Mouse (Mus musculus) frontal cortex, adult 2 months (tissue): Measurements from ENCODE around the gene Usp2. TPM values are rescaled to one million over a fixed set of nuclear protein-coding genes. Genes with fewer than 3 reads are reported as not detected.
A peak's percentile ranks its signal among the peaks of the same experiment; 100 is the strongest.

ENCODE experiments used
- DNase-seq, 2 experiments: peaks; one replicate each; pipeline ENCODE4 v3.0.0; 2022; ENCODE audit warnings: low spot score in 1 of 2; ENCODE audit errors: extremely low spot score in 1 of 2
- polyA plus RNA-seq: library from polyadenylated mRNA; depleted of rRNA; stranded (reverse); fragments of >200 nt; gene quantifications from 2 replicates; pipeline ENCODE4 v1.2.3, GENCODE M21; 2012

The Usp2 gene
- polyA plus RNA-seq, 1 experiment = 44.9 TPM

DNA sequence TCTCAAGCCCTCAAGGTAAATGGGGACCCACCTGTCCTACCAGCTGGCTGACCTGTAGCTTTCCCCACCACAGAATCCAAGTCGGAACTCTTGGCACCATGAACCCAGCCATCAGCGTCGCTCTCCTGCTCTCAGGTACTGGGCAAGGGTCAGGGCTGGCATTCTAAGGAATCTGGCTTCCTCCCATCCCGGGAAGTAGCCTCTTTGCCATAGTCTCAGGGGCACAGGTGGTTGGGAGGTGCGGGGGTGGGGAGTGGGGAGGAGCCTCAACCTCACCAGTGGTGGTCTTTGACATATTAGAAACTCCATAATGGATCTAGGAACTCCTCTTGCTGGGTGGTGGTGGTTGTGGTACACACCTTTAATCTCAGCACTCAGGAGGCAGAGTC lies 20.9 kb upstream of the Usp2 start:
- DNase-seq = no peak

DNA sequence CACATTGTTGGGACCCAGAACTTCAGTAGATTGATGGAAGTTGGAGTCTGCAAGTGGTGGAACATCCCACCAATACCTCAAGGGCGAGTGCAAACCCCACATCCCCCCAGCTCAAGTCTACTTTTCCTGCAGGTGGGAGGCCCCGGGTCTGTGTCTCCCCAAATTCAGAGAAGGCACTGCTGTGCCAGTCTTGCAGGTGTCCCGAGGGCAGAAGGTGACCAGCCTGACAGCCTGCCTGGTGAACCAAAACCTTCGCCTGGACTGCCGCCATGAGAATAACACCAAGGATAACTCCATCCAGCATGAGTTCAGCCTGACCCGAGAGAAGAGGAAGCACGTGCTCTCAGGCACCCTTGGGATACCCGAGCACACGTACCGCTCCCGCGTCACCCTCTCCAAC lies 20.4 kb upstream of the Usp2 start:
- DNase-seq = no peak

DNA sequence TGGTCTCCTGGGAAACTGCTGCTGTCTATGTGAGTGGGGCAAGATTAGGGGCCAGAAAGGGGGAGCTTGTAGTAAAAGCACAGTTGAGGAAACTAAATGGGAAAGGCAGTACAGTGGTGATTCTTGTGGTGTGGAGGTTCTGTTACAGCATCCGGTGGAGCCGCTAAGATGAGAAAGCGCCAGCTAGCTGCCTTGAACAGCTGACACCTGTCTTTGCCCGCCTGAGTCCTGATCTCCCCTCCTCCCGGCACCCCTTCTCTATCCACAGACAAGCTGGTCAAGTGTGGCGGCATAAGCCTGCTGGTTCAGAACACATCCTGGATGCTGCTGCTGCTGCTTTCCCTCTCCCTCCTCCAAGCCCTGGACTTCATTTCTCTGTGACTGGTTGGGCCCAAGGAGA lies 19.8 kb upstream of the Usp2 start:
- no peak for DNase-seq

DNA sequence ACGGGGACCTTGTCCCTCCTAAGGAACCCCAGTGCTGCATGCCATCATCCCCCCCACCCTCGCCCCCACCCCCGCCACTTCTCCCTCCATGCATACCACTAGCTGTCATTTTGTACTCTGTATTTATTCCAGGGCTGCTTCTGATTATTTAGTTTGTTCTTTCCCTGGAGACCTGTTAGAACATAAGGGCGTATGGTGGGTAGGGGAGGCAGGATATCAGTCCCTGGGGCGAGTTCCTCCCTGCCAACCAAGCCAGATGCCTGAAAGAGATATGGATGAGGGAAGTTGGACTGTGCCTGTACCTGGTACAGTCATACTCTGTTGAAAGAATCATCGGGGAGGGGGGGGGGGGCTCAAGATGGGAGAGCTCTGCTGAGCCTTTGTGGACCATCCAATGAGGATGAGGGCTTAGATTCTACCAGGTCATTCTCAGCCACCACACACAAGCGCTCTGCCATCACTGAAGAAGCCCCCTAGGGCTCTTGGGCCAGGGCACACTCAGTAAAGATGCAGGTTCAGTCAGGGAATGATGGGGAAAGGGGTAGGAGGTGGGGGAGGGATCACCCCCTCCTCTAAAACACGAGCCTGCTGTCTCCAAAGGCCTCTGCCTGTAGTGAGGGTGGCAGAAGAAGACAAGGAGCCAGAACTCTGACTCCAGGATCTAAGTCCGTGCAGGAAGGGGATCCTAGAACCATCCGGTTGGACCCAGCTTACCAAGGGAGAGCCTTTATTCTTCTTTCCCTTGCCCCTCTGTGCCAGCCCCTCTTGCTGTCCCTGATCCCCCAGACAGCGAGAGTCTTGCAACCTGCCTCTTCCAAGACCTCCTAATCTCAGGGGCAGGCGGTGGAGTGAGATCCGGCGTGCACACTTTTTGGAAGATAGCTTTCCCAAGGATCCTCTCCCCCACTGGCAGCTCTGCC lies 19.0 kb upstream of the Usp2 start:
- DNase-seq = no peak

DNA sequence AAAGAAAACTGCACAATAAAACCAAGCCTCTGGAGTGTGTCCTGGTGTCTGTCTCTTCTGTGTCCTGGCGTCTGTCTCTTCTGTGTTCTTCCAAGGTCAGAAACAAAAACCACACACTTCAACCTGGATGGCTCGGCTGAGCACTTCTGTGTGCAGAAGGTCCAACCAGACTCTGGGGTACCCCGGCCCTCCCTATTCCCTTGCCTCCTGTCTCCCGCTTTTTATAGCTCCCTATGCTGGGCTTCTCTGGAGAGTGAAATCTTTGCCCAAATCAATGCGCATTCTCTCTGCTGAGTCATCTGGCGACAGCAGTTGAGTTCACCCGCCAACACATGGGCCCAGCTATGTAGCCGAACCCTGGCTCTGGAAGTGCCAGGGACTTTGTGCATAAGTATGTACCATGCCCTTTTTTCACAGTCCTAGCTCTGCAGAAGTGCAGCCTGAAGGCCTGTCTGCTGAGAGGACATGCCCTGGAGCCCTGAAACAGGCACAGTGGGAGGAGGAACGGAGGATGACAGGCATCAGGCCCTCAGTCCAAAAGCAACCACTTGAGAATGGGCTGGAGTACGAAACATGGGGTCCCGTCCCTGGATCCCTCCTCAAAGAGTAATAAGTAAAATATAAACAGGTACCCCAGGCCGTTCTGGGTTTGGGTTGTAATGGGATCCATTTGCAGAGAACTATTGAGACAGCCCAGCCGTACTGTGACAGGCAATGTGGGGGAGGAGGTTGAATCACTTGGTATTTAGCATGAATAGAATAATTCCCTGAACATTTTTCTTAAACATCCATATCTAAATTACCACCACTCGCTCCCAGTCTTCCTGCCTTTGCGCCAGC lies 18.1 kb upstream of the Usp2 start:
- peak in 1 of 2 experiments; percentile 81 for DNase-seq

DNA sequence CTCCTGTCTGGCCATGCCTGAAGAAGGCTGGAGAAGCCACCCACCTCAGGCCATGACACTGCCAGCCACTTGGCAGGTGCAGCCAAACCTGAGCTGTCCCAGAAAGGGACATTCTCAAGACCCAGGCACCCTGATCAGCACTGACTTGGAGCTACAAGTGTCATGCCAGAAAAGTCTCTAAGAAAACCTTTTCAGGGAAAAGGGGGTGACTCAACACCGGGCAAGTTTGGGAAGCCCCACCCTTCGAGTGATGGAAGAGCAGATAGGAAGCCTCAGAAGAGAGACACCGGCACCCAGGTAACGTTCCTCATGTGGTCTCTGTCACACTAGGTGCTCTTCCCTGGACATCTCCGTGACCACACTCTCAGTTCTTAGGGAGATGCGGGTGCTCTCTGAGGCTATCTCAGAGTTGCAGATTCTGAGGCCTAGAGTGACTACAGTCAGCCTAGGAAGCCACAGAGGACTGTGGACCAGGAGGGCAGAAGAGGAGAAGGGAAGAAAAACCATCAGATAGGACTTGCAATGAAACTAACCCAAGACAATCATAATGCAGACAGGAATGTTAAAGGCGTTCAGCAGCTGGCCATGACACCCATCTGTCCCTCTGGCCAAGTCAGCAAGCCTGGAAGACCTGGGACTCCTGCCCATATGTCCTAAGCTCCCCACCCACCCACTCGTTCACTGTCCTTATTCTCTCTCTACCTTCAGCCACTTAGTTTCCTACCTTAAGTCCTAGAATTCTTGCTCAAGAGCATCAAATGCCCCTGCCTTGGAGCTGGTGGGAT lies 17.2 kb upstream of the Usp2 start:
- DNase-seq = no peak

DNA sequence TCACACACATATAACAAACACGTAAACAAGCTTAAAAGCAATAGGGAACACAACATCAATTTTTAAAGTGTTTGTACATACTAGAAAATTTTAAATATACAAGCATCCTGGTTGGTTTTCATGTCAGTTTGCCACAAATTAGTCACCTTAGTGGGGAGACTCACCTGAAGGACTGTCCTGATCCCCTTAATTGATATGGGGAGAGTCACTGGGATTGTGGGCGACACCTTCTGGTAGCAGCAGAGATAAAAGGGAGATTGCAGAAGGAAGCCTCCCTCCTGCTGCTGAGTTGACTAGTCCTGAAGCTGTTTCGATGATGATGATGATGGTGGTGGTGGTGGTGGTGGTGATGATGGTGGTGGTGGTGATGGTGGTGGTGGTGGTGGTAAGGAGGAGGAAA lies 14.0 kb upstream of the Usp2 start:
- no peak for DNase-seq

DNA sequence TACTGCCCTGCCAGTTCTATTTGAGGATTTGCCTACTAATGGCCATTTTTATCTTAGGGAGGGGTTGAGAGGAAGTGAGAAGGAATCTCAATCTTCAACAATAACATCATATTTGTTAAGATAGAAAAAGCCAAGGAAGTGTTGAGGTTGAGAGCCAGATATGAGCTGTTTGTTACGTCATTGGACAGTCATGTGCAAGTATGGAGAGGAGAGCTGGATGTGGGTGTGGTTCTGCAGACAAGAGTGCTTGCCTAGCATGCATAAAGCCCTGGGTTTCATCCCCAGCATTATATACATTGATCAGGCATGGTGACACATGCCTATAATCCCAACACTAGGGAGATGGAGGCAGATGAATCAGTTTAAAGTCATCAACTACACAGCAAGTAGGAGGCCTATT lies 12.9 kb upstream of the Usp2 start:
- DNase-seq = no peak

DNA sequence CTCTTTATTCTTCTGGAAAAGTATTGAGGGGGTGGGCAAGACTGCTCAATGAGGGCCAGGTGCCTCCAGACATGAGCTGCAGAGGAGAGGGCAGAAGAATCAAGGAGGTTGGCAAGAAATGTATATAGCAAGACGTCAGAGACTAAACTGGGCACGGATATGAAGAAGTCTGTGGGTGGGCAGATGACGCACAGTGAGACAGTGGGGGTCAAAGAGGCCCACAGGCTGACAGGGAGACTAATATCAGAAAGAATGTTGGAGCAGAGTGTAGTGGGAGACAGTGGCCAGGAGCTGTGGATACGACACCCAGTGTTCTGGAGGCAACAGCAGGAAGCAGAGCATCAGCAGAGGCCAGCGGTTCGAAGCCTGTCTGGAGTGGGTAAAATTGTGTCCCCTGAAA lies 8.2 kb upstream of the Usp2 start:
- DNase-seq = no peak

DNA sequence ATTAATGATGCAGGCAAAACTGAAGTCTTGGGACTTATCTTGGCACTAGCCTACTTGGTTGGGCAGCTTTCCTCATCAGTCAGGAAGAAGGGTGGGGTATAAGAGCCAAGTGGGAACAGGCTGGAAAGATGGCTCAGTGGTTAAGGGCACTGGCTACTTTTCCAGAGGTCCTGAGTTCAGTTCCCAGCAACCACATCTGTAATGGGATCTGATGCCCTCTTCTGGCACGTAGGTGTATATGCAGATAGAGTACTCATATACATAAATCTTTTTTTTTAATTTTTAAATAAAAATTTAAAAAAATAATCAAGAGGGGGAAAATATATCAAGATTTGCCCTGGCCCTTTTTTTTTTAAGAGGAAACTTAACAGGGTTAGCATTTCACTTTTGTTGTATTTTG lies 1.6 kb upstream of the Usp2 start:
- no peak for DNase-seq

DNA sequence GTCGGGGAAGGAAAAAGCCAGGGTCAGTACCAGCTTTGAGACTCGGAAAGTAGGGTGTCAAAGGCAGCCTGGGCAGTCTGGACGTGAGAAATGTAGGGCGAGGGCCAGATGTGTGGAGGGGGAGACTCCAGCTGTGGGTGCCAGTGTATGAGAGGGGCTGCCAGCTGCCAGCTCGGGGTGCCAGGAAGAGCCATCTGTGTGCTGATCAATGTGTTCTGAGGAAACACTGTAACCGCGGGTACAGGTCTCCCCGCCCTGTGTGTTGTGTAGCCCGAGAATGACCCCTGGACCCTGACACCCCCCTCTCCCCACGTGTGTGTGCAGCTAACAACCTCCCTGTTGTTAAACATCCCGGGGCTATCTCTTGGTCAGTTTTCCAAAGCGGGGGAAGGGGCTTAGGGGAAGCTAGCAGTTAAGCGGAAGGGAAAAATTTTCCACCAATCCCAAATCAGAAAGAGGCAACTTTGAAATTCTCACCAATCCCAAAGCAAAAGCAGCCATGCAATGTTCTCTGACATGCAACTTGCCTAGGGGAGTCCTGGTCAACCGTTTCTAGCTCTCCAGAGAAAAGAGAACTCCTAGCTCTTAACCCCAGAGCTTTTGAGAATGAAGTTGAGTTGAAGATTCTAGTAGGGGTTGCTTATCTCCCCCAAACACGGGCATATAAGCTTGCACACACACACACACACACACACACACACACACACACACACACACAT lies 579 bp downstream of the Usp2 start:
- DNase-seq = no peak

DNA sequence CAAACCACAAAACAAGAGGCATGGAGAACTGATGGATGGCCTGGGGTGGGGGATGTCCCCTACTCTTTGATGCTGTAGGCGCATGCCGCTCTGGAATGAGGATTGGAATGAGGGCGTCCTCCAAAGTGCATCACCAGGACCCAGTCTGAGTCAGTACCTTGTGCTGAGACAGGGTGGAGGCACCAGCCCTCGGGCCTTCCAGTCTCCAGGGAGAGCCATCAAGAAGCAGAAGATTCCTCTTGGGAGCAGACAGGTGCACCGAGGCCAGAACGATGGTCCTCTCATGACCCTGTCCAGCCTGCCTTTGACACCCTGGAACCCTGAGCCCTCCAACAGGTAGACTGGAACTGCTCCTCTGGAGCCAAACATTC lies 1.1 kb downstream of the Usp2 start:
- DNase-seq = peak in 1 of 2 experiments; percentile 7

DNA sequence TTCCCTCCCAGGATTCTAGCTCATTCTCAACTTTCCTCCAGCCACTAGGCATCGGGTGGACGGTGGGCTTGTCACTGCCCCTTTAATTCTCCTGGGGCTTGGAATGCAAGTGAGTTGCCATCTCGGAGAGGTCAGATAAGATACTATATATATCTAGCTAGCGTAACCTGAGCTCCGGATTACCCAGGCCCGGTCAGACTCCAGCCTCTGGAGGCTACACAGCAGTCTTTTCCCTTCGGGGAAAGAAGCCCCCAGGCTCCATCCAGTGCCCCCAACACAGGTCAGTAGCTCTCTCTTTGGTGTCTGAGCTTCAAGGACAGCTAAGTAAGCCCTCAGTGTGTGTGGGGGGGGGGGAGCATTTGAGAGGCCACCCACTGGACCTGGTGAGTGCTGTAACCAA lies 2.4 kb downstream of the Usp2 start:
- DNase-seq = no peak

DNA sequence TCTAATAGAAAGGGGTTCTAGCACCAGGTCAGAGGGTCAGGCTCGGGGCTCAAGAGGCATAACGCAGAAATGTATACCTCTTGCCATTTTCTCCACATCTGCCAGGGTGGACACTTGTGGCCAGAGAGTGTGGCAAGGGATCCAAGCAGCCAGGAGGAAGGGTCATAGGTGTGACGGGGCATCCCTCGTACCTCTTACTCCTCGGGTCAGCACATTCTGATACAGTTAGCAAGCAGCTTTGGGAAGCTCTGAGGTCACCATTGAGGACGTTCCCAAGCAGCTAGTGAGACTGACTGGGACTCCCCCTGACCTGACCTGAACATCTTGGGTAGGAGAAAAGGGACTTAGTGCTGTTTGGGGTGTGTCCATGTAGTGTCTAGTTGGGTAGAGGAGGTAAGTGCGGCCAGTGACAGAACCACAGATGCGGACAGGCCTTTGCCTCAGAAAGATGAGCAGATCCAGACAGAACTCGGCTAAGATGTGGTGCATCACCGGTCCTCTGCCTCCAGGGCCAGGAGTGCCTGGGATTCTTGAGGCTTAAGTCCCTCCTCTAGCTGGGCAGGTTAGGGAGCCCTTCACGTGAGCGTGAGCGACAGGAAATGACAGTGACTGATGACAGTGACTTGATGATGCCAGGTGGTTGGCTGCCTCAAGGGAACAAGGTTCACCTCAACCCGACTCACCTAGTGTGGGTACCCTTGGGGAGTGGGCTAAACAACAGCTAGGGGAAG lies 3.5 kb downstream of the Usp2 start:
- DNase-seq = no peak

DNA sequence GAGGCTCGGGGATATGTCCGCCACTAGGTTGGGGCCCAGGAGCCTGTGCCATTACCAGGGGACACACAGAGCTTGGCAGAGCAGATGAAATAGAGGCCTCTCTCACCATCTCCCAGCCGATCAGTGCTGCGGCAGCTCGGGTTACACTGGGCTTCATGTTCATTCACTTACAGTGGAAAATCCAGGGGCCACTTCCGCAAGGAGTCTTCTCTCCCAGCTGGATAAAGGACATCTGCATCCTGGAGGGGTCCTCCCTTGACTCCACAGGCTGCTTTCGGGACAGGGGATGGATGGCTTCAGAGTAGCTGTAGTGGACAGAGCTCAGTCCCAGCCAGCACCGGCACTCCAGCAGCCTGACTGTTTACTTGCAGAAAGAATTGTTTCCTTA lies 4.0 kb downstream of the Usp2 start:
- DNase-seq = no peak

DNA sequence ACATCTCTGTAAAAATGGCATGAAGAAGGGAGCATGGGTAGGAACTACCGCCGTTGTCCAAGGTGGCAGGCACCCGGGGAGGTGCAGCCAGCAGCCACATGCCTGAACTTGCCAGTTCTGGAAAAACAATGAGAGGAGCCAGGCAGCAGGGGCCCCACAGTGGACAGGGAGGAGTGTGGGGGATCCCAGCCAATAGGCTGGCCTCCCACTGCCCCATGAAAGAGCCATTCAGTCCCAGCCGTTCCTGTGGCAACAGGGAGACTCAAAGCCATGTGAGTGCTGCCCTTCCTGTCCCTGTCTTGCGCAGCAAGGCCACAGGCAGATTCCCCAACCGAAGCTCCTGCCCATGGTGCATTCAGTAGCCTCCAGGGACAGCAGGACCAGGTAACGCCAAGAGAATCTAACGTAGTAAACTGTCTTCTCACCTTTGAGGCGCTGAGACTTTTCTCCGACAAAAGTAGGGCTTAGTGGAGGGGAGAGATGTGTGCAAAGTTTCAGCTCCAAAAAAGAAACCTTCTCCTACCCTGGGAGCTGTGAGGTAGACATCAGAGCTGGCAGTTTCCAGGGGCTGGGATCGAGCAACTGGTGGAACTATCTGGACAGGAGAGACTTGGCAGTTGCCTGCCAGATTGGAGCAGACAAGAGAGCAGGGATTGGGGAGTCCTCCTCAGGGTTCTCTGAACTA lies 5.2 kb downstream of the Usp2 start:
- DNase-seq = peak in 1 of 2 experiments; percentile 32

DNA sequence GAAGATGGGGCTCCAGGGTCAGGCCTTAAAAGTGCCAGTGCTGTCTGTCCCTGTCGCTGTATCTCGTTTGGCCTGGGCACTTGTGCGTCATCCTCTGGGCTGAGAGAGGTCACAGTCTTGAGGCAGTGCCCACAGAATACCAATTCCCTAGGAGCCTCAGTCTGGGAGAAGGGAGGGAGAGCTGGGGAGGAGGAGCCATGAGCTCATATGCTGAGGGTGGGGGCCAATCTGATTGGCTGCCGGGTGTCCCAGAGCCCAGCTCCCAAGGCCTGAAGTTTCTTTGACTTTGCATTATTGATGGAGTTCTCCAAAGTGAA lies 5.7 kb downstream of the Usp2 start:
- DNase-seq = peak in 1 of 2 experiments; percentile 36

DNA sequence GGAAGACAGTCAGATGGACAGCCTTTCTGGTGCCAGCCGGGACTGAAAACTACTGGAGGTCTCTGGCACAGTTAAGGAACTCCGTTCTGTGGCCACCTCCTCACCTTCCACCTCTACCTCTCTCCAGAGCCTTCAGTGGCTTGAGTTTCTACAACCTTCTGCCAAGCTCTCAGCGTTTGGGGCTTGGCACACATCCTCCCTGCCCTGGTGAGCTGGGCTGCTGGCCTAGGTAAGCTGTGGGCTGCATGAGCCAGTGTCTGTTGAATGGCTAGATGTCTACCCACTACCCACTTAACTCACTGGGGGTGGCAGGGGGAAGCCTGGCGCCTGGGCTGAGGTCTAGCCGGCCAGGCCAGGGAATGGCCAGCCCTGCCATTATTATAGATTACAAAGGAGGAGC lies 6.3 kb downstream of the Usp2 start:
- no peak for DNase-seq
